Mouse (Mus musculus) gastrocnemius, postnatal 25 days (tissue): Measurements from ENCODE around the gene Kmt2c. TPM values are rescaled to one million over a fixed set of nuclear protein-coding genes. Genes with fewer than 3 reads are reported as not detected.
"Not testable (repeated sequence)": the region's sequence is repeated elsewhere in the genome, so short reads cannot be mapped to it uniquely, and the experiment has no call there.

Experiments used
- DNase-seq: peaks from one replicate; pipeline ENCODE4 v3.0.0; 2022
- total RNA-seq, 2 experiments: library from RNA; stranded (reverse); gene quantifications; 1 replicate in 1 of 2; 2 replicates in 1 of 2; pipeline ENCODE4 v1.2.3; 2021

The Kmt2c gene
- total RNA-seq, 2 experiments from 2014 or later = 27.4 to 29.1 TPM

DNA sequence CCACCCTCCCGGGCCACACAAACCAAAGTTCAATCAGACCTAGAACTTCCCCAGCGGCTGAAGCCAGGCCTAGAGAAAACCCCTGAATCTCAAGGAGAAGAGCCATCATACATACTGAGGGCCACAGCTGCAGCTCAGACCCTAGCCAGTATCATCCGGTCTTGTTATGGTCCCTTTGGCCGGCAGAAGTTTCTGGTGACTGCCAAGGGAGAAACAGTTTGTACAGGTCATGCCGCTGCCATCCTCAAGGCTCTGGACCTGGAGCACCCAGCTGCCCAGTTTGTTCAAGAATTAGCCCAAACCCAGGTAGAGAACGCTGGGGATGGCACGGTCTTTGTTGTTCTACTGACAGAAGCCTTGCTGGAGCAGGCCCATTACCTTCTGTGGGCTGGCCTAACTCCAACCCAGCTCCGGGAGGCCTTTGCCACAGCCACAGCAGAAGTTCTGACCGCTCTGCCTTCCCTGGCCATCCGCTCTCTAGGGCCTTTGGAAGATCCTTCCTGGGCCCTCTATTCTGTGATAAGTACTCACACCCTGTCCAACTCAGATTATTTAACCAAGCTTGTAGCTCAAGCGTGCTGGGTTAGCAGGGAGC lies 17.8 kb upstream of the Kmt2c start:
- no peak for DNase-seq

DNA sequence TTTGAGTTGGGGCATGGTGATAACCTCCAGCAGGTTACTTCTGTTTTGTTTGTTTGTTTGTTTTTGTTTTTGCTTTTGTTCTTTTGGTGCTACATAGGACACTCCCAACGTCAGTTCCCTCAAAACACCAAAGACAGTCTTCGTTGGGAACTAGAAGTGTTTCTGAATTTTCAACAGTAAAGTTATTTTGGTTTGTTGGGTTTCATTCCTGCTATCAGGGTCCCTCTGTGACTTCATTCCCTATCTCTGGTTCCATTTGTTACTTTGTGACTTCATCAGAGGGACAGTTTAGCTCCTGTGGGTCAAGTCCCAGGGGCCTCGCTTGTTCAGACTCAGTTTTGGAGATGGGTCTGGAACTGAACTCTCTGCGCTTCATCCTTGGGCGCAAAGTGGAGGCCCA lies 17.2 kb upstream of the Kmt2c start, which contains the start of gene Cct8l1:
Cct8l1 (plus strand) TSS at position 301 of the 400 bp plus-strand sequence.
- DNase-seq = no peak

DNA sequence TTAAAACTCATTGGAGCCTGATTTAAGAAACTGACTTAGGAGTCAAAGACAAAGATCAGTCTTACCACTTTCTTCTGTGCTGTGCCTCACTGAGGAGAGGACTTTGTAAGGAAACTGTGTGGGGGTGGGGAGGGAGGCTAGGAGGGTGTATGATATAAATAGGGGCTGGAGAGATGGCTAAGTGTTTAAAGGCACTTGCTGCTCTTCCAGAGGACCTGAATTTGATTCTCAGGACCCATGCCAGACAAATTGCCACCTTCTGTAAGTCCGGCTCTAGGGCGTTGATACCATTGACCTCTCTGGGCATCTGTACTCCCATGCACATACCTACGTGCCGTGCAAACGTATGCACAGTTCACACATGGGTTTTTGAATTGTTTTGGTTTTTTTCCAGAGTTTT lies 7.5 kb upstream of the Kmt2c start:
- DNase-seq = peak; percentile 15

DNA sequence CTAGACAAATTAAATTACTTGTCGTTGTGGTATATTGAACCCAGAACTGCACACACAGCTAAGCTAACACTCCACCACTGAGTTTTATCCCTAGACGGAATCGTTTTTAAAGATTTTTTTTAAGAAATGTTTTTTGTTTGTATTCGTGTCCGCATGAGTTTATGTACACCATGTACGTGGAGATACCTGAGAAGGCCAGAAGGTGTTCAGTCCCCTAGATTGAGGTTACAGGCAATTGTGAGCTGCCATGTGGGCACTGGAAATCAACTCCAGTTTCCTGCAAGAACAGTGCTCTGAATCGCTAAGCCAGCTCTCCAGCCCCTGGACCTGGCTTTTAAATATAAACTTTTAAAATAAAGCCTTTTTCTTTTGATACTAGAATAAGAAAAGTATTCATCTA lies 2.1 kb upstream of the Kmt2c start:
- DNase-seq = no peak

DNA sequence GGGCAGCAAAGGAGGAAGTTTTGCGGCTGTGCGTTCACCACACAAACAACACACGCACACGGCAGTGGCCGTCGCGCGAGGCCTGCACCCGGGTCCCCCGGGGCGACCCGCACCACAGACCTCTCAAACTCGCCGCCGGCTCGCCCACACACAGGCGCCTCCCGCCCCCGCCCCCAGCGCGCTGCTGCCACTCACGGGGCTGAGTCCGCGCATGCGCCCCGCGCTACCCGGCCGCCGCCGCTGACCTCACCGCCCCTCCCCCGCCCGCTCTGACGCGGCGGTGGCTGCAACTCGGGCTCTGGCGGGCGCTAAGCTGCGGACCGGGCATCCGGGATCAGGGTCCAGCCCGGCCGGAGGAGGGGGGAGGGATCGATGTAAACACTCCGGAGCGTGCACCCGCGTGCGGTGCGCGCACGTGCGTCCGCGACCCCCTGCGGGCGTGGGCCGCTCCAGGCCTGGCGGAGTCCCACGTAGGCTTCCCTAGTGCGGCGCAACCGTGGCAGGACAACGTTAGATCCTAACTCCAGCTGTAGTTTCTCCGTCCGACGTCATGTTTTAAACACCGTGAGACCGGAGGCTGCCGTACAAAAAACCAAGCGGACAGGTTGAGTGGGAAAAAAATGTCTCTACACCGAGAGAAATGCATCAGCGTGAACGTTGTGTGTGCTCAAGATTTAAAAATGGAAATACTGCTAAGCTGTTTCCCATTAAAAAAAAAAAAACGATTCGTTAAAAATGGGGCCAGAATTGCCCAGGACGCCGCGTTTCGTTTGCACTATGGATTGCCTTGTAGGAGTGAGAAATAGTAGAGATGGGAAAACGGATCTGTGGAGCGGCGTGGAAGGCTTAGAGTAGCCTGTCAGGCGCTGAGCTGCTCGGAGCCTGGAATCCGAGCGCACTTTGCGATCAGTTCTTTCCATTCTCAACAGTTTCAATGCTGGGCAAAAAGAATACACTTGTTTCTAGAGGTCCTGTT lies 1.1 kb upstream of the Kmt2c start:
- peak; percentile 97 for DNase-seq

DNA sequence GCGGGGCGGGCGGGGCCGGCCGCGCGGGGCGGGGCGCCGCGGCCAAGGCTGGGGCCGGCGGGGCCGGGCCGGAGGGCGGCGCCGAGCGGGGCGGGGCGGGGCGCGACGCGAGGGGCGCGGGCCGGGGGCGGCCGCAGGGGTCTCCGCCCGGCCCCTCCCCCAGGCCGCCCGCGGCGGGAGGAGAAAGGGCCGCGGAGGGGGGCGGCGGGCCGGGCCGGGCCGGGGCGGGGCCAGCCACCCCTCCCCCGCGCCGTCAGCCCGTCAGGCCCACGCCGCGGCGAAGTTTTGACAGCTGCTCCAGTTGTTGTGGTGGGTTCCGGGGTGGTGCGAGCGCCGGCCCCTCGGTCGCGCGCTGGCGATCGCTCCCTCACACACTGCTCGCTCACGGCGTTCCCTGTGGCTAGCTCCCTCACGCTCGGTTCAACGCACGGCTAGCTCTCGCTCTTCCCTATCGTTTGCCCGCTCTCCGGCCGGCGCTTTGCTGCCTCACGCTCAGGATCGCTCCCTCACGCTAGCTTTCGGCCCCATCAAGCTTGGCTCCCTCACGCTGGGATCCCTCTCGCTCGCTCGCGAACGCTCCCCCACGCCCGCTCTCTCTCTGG lies 339 bp upstream of the Kmt2c start:
- DNase-seq = peak; percentile 82

DNA sequence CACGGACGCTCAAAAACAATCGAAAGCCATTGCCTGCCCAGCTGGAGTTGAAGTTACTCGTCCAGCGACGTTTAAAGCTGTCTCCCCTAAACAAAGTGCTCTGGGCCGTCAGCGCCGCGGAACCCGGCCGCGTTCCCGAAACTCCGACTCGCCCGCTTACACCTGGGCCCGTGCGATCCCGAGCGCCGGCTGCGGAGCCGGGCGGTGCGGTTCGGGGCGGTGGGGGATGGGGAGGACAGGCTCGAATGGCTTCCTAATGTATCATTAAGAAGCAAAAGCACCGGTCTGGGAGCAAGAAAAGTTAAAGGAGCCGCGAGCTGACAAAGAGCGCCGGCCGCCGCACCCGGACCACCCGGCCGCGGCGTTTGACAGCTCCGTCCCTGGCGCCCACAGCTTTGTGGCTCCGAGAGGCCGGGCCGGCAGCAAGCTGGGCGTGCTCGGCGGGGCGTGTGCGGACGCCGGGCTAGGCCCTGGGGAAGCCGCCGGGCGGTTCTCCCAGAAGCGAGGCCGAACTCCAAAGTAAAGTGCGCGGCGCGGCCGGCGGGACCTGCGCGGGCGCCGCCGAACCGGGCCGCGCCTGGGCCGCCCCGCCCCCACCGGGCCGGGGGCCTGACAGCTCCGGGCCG lies 750 bp downstream of the Kmt2c start:
- DNase-seq = peak; percentile 72

DNA sequence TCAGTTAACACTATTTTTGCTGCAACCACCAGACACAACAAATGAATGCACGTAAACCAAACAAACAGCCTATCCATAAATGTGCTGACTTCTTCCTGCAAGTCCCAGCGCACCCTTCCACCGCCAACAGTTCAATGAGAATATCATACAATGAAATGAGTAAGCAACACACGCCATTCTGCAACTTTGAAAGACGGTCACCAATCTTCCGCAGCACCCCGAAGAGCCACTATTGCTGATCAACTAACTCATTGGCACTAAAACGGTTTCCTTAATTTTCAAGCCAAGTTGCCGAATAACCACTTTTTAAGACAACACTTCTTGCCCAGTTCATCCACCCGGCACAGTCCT lies 1.2 kb downstream of the Kmt2c start:
- DNase-seq = no peak

DNA sequence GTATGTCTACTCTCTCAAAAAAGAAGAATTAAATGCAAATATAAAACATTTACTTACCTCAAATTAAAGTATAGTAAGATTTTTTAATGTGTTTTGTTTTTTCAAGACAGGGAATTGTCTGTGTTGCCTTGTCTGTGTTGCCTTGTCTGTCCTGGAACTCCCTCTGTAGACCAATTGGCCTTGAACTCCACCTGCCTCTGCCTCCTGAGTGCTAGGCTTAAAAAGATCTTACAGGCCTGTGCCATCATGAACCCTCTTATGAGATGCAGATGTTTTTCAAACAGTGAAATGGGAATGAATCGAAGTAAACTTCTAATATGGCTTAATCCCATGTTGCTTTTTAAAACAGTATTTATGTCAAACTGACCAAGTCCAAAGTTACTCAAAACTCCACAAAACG lies 1.9 kb downstream of the Kmt2c start:
- no peak for DNase-seq

DNA sequence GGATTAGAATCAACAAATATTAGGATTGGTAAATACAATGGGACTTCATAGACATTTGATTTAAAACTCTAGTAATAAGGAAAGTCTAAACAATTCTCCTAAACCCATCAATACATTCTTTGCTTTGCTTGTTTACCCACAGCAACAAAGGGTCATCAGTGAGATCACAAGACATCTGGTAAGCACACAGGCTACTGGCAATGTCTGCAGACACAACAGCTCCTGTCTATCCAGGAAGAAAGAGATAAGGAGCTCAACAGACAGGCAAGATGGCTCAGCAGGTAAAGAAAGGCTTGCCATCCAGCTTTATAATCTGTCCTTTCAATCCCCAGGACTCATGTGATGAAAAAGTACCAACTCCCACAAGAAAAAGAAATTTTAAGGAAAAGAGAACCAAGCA lies 19.7 kb downstream of the Kmt2c start:
- DNase-seq = no peak

DNA sequence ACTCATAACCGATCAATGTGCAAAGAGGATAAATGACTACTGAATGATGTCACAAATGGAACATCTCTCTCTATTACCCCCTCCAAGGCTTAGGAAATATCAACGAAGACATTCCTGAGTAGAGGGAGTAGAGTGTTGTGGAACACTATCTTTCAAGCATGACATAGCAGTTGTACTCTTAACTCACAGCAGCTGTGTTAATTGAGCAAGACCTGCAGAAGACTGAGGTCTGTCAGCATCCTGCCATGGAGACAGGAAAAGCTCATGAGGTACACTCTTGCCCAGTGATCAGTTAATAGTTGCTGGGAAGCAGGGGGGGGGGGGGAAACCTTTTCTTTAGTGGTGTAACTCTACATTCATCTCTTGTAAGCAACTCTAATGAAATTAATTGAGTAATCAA lies 22.8 kb downstream of the Kmt2c start:
- no peak for DNase-seq

DNA sequence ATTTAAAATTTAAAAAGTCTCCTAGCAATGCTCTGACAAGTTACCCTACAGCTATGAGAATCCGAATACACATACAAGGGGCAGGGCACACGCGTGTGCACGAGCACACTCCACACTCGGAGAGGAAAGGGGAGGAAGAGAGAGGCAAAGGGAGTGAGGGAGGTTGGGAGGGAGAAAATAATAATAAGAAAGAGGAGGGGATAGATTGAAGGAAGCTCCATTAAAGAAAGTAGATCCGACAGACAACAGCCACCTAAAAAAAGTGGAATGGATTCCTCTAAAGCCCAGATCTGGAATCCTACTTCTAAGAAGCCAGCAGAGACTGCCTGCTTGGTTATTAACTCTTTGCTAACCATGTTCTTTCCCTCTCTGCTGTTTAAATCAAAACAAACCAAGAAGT lies 26.5 kb downstream of the Kmt2c start:
- no peak for DNase-seq

DNA sequence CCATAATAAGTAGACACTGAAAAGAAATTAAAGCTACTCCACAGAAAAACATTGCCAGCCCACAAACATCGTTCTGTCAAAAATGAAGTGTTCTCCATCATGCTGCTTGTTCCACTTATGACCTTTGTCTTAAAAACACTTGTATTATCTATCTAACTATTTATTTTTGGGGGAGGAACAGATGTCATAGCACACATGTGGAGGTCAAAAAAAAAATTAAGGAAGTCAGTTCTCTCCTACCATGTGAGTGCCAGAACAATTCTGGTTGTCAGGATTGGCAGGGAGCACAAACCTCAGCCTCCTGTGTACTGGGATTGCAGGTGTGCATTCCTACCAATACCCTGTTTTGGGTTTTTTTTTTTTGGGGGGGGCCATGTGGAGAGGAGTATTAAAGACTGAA lies 36.6 kb downstream of the Kmt2c start:
- no peak for DNase-seq

DNA sequence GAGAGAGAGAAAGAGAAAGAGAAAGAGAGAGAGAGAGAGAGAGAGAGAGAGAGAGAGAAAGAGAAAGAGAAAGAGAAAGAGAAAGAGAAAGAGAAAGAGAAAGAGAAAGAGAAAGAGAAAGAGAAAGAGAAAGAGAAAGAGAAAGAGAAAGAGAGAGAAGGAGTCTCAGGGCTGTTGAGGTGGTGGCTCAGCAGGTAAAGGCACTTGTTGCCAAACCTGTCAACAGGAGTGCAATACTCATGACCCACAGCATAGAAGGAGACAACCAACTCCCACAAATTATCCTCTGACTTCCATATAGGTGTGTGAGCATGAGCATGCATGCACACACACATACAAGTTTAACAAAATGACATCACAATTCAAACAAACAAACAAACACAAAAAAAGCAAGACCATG lies 43.2 kb downstream of the Kmt2c start:
- not testable (repeated sequence) for DNase-seq

DNA sequence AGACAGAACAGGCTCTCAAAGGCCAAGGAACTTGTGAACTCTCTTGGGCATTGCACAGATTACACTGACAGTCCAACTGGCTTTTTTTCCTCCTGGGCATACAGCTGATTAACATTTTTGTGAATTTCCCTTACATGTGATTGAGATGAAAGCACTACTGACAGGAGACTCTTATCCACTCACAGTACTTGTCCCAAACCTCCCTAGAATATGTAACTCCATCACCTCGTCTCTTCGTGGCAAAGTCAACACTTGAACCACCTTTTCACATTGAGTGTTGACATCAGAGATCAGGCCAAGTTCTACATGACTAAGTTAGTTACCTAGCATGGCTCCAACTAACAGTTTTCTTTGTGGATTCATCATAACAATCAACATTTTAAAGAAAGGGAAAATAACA lies 45.9 kb downstream of the Kmt2c start:
- no peak for DNase-seq

DNA sequence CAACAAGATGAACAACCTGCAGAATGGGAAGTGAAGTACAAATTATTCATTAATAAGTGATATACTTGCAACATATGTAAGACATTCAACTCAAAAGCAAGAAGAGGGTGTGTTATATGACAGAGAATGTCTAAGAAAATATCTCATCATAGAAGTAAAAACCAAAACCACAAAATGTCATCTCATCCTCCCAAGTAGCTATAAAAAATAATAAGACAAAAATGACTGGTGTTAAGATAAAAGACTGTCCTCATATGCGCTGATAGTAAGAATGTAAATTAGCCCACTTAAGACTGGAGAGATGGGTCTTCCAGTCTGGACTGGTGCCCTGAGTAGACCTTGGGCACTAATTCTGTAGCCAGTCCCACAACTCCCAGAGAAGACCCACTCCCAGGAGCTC lies 61.1 kb downstream of the Kmt2c start:
- no peak for DNase-seq

DNA sequence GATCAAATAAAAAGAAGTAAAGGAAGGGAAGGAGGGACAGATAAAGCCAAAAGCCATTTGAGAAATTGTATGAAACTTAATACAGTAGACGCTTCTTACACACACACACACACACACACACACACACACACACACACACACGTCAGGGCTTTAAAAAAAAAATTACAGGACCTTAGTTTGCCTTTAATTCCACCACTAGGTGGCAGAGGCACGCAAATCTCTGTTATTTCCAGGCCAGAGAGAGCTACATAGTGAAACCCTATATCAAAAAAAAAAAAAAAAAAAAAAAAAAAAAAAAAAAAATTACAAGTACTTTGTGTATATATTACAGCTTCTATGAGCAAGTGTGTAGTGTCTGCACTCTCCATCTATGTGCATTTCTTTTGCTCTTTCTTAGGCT lies 62.5 kb downstream of the Kmt2c start:
- DNase-seq = peak; percentile 9

DNA sequence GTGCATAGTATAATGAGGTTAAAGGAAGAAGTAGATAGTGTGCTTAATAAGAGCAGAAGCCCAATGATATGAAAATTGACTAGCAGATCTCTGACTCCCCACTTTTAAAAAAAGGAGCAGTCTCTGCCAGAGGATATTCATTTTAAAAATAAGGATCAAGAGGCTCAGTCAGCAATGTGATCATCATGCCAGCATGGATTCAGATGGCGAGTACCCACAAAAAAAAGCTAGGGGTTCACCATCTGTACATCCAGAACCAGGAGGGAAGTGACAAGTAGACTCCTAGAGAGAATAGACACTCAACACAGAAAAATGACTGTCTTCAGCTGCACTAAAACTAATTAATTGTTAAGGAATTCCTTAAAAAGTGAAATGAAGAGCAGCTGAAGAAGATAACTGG lies 76.0 kb downstream of the Kmt2c start:
- no peak for DNase-seq

DNA sequence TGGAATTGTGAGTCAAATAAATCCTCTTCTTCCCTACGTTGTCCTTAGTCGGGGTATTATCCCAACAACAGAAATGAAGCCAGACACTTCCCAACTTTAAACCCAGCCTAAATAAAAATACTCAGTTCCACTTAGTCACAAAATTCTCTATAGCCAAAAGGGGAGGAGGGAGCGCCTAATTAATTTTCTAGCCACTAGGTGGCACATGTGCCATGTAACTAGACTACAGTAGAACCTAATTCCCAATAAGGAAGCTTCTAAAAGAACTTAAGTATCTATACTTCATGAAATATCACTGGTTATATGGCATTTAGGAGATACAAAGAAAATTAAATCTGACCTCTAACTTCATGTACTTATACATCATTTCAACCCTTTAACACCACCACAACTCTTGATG lies 78.0 kb downstream of the Kmt2c start:
- DNase-seq = peak; percentile 25

DNA sequence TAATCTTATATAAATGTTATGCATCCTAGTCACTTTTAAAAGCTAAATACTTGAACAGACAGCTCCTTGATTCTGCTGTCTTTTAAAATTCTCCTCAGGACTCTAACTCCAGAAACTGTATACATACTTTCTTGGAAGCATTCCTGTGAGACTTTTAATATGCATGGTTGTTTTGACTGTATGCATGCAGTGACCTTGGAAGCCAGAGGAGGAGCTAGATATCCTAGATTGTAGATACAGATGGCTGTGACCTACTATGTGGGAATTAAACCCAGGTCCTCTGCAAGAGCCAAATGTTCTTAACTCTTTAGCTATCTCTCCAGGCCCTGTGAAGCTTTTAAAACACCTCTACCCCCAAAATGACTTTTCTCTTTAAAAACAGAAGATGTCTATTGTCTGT lies 83.2 kb downstream of the Kmt2c start:
- no peak for DNase-seq

DNA sequence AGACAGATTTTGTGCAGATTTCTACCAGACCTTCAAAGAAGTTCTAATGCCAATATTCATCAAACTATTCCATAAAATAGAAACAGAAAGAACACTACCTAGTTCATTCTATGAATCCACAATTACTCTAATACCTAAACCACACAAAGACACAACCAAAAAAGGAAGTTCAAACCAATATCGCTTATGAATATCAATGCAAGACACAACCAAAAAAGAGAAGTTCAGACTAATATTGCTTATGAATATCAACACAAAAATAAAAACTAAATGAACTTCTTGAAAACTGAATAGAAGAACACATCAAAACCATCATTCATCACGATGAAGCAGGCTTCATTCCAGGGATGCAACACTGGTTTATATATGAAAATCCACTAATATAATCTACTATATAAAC lies 101.9 kb downstream of the Kmt2c start:
- DNase-seq = no peak

DNA sequence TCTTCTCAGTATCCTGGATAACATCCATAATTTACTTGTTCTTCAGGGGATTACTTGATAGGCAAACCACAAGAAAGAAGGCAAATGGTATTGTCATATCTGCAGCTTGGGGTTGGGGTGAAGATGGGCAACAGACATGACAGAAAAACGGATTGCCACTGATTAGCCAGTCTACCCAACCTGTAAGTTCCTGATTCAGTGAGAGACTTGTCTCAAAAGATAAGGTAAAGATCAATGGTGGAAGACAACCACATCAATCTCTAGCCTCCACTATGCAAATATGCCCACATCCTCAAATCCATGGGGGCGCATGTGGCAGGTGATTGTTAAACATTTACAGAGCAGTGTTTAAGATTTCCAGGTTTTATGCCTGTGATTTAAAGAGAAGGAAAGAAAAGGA lies 105.9 kb downstream of the Kmt2c start:
- no peak for DNase-seq

DNA sequence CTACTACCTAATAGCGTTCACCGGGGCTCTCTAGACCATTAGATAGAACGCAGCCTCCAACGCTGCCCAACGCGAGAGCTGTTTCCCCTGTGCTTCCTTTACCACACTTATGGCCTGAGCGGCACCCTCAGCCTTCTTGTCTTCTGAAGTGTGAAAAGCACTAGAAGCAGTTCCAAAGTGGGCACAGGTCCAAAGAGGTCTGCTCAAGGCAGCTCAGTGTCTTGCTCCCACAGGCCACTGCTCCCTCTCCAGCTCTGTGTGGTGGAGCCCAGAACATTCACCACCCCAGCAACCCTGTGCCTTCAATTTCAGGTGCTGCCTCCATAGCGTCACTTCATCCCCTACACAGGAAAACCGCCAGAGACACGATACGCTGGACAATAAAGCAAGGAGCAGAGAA lies 115.0 kb downstream of the Kmt2c start:
- DNase-seq = no peak
